Mouse (Mus musculus): ENCODE measurements around the gene Gm21190.
"Not testable (repeated sequence)": the region's sequence is repeated elsewhere in the genome, so short reads cannot be mapped to it uniquely, and the experiment has no call there.

DNA sequence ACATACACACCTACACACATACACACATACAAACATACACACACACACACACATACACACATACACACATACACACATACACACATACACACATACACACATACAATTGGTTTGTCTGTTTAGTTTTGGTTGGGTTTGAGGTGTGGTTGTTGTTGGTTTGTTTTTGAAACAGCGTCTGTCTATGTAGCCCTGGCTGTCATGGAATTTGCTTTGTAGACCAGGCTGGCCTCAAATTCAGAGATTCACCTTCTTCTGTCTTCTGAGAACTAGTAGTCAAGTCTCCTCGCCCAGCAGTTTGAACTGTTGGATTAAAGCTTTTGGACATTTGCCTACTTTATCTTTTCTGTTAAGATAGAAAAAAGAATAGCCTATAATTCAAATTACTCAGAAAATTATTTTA is 38.1 kb downstream of the Gm21190 start:
- TF ChIP-seq CTCF, EP300 (IDR thresholded peaks at IDR 0.05): not testable (repeated sequence)
